9 mouse cellular contexts compared by ENCODE assay signal in genomic region chr17:79699197-79699596, GRCm38 (mm10). TPM values are rescaled to one million over a fixed set of nuclear protein-coding genes. Genes with fewer than 3 reads are reported as not detected.
DNase-seq lines count a peak whose midpoint lies in the region; ATAC-seq and TF ChIP-seq lines count a peak whose summit lies in the region.
"Had no signal": no experiment of that assay in that cellular context is flagged by ENCODE, and none has a peak within 500 bp of the region (broad histone marks: within the 10 kb centered on the region; RNA-seq: fewer than 3 reads in every experiment).

No protein-coding gene starts in this region.

- no peaks in the 10 kb centered on the region for H3K4me1 ChIP-seq in heart, embryonic 16.5 days (ENCODE audit: control insufficient read depth, insufficient read depth, low read length)
- H3K4me1 ChIP-seq in ES-E14 (ENCODE audit: control insufficient read depth in 2 of 2, insufficient read depth in 2 of 2, low read length in 2 of 2, poor library complexity in 1 of 2), result no peaks in the 10 kb centered on the region
- peaks cover 3% of the 10 kb centered on the region; the same call in 1 of the 2 replicates for H3K4me1 ChIP-seq in kidney, embryonic 15.5 days

- no peak overlapping the region for H3K4me3 ChIP-seq in heart, embryonic 16.5 days (ENCODE audit: low read length)
- H3K4me3 ChIP-seq in ES-E14 (ENCODE audit: insufficient read depth in 1 of 2, low read depth in 1 of 2, low read length in 2 of 2, poor library complexity in 1 of 2, severe bottlenecking in 1 of 2), result no peak overlapping the region
- H3K4me3 ChIP-seq in kidney, embryonic 15.5 days (replicated peaks), result no peak overlapping the region

- no peak overlapping the region for H3K9ac ChIP-seq in heart, embryonic 16.5 days (ENCODE audit: low read length)
- H3K9ac ChIP-seq in ES-E14 (ENCODE audit: insufficient read depth, low read depth, low read length, poor library complexity, severe bottlenecking), result no peak overlapping the region
- H3K9ac ChIP-seq in kidney, embryonic 15.5 days, result no peak overlapping the region

- 0 out of 2 replicates have a peak, but pooled peaks have one; percentile 18 for ATAC-seq in heart, embryonic 16.5 days (replicated peaks; ENCODE audit: extremely low read depth, insufficient read depth, low FRiP score)
- 0 out of 2 replicates have a peak, but pooled peaks have one; percentile 49 for ATAC-seq in kidney, embryonic 15.5 days (replicated peaks; ENCODE audit: low FRiP score)

- H3K27me3 ChIP-seq in heart, embryonic 16.5 days (ENCODE audit: control insufficient read depth, insufficient read depth, low read length), result no peaks in the 10 kb centered on the region
- H3K27me3 ChIP-seq in kidney, embryonic 15.5 days, result no peaks in the 10 kb centered on the region

- DNase-seq in heart, adult 8-10 months (ENCODE audit: low spot score), result no peak
- peak; percentile 0 for DNase-seq in 416B (ENCODE audit: low read depth)
- no peak for DNase-seq in ES-E14 (ENCODE audit: low read depth, low spot score)
- no peak for DNase-seq in MN1 (ENCODE audit: low spot score)
- DNase-seq in ovary, adult 18-20 months (ENCODE audit: low spot score), result no peak
- no peak for DNase-seq in cerebellum, adult 8-10 months

- no peaks in the 10 kb centered on the region for H3K9me3 ChIP-seq in heart, embryonic 16.5 days (replicated peaks; ENCODE audit: control insufficient read depth, low read length)
- no peaks in the 10 kb centered on the region for H3K9me3 ChIP-seq in ES-E14 (ENCODE audit: control insufficient read depth, insufficient read depth, low read depth, low read length)
- H3K9me3 ChIP-seq in kidney, embryonic 15.5 days (replicated peaks), result no peaks in the 10 kb centered on the region

- no peaks in the 10 kb centered on the region for H3K36me3 ChIP-seq in heart, embryonic 16.5 days (ENCODE audit: control insufficient read depth, insufficient read depth)
- H3K36me3 ChIP-seq in ES-E14 (ENCODE audit: control insufficient read depth, insufficient read depth, low read length, poor library complexity, severe bottlenecking), result no peaks in the 10 kb centered on the region
- H3K36me3 ChIP-seq in kidney, embryonic 15.5 days, result no peaks in the 10 kb centered on the region

- H3K4me2 ChIP-seq in heart, embryonic 16.5 days (ENCODE audit: low read depth, low read length), result no peak overlapping the region
- no peak overlapping the region for H3K4me2 ChIP-seq in kidney, embryonic 15.5 days

- in situ Hi-C loops in ES-E14 (cut with MboI; ENCODE audit: low sequenced_read_pairs in 2 of 2, unreplicated experiment in 2 of 2), result no loop called here

- 16% methylated on average over 1 of the region's 1 CpGs for WGBS in heart, embryonic 16.5 days
- WGBS in kidney, embryonic 15.5 days, result 45% methylated on average over 1 of the region's 1 CpGs

- no peak overlapping the region for H3K27ac ChIP-seq in heart, embryonic 16.5 days (ENCODE audit: low read length)
- H3K27ac ChIP-seq in ES-E14 (ENCODE audit: insufficient read depth, low read depth, low read length, poor library complexity, severe bottlenecking), result no peak overlapping the region
- no peak overlapping the region for H3K27ac ChIP-seq in kidney, embryonic 15.5 days
- H3K27ac ChIP-seq: macrophage had no signal

TF ChIP-seq in ES-E14, 5 proteins besides CTCF, POLR2A, EP300 and RAD21:
- peak; percentile 82 for TF ChIP-seq ZC3H11A (IDR thresholded peaks at IDR 0.05; ENCODE audit: borderline replicate concordance, low read depth, low read length)
- no peak for TF ChIP-seq MAFK (IDR thresholded peaks at IDR 0.05; ENCODE audit: insufficient read depth, low read depth, low read length)

RNA-seq across cellular contexts. Expression of gene Cyp1b1, which starts 15.7 kb away (rescaled TPM):
- 2.0 and 2.4 TPM in 2 replicates for polyA plus RNA-seq in heart, embryonic 16.5 days (2015; fragmentation: Nextera tagmentation; extraction: Ambion mirVana)
- 1 to 10 TPM; 3.7 to 7.4 (median 4.5) TPM for total RNA-seq in heart, adult 8-10 months (2022)
- 2.4 and 15.2 TPM in 2 replicates for total RNA-seq in ES-E14 (2012; rRNA removed)
- 16.5 and 17.2 TPM in 2 replicates for polyA plus RNA-seq in kidney, embryonic 15.5 days (2015; fragmentation: Nextera tagmentation; extraction: Ambion mirVana)
